Mouse (Mus musculus) kidney, postnatal 36 days (tissue): ENCODE results near the gene Coro7.
"Not testable (repeated sequence)": the region's sequence is repeated elsewhere in the genome, so short reads cannot be mapped to it uniquely, and the experiment has no call there.

ENCODE experiments used
- DNase-seq, 2 experiments: peaks; one replicate each; pipeline ENCODE4 v3.0.0; 2021 to 2022; ENCODE audit warnings: mixed read lengths in 2 of 2

The Coro7 gene

GRCm38 (mm10) chr16:4679121-4680018 lies at the start of gene Coro7:
Gene Coro7 (minus strand): TSS chr16:4679777.
- DNase-seq: peak; percentile 95 to 97

- no peak for DNase-seq
Observed at GRCm38 (mm10) chr16:4727963-4728362, 48.4 kb upstream of the Coro7 start.

DNA sequence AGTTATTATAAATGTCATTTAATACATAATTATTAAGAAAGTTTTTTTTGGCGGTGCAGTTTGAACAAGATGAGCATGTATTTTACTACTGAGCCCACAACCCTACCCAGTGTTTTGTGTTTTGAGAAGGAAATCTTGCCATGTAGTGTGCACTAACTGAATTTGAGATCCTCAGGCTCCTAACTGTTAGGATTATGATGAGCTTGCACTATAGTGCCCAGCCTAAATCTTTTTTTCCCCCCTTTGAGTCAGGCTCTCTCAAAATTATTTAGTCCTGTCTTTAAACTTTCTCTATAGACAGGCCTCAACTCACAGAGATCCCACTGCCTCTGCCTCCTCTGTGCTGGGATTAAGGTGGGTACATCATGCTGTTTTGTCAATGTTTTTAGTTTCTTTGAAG lies 47.9 kb upstream of the Coro7 start:
- DNase-seq: no peak

- DNase-seq: peak; percentile 56 to 73
Observed at GRCm38 (mm10) chr16:4726528-4727128, 47.1 kb upstream of the Coro7 start.

DNA sequence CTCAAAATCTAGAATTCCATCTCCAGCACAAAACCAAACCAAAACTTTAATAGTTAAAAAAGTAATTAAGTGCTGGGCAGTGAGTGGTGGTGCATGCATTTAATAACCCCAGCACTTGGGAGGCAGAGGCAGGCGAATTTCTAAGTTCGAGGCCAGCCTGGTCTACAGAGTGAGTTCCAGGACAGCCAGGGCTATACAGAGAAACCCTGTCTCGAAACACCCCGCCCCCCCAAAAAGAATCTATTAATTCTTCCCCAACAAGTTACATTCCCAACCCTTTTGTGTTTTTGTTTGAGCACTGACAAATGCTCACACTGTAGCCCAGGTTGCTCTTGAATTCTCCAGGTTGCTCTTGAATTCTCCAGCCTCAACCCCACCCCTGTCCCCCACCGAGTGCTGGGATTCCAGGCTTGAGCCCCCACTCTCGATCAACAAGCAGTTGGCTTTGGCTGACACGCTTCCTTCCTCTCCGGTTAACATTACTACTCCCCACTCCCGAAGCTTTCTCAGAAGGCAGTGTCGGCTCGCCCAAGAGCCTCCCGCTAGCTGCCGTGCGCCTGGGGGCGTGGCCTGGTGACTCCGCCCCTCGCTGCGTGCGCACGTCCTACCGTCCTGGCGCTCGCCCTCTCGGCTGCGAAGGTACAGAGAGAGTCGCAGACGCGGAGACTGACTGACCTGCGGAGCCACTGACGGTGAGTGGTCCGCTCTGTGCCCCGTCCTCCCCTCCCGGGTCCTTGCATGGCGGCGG lies 46.4 kb upstream of the Coro7 start, which contains the start of gene Hmox2:
Gene Hmox2 (plus strand): TSS at position 582 of the 748 bp plus-strand sequence.
- peak; percentile 94 to 98 for DNase-seq

GRCm38 (mm10) chr16:4725266-4725665 lies 45.7 kb upstream of the Coro7 start:
- DNase-seq: peak; percentile 47 to 51

- no peak for DNase-seq
Observed at GRCm38 (mm10) chr16:4722915-4723209, 43.3 kb upstream of the Coro7 start.

- no peak for DNase-seq
Observed at GRCm38 (mm10) chr16:4722128-4722914, 42.7 kb upstream of the Coro7 start.

GRCm38 (mm10) chr16:4718753-4719518 lies 39.4 kb upstream of the Coro7 start, which contains the start of gene Nmral1:
Gene Nmral1 (minus strand): TSS chr16:4719356.
- peak; percentile 70 to 81 for DNase-seq

GRCm38 (mm10) chr16:4717866-4718265 lies 38.3 kb upstream of the Coro7 start:
- DNase-seq: no peak

GRCm38 (mm10) chr16:4713861-4714710 lies 34.5 kb upstream of the Coro7 start:
- no peak for DNase-seq

DNA sequence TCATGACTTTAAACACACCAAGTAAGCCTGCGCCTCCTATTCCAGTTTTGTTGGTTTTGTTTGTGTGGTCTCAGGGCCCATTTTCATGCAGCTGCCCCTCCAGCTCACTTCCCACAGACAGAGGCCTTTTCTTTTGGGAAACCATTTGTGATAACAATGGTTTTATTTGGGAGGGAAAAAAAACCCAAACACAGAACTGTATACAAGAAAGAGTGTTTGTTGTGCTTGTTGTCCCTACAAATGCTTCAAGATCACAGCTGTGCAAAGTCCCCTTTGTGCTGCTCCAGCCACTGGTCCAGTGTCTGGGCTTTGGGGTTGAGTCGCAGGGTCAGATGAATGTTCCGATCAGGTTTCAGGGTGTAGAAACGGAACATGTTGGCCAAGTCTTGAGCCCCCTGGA lies 31.6 kb upstream of the Coro7 start:
- no peak for DNase-seq

- DNase-seq: peak in 1 of 2 experiments; percentile 16
Observed at GRCm38 (mm10) chr16:4705541-4705940, 26.0 kb upstream of the Coro7 start.

DNA sequence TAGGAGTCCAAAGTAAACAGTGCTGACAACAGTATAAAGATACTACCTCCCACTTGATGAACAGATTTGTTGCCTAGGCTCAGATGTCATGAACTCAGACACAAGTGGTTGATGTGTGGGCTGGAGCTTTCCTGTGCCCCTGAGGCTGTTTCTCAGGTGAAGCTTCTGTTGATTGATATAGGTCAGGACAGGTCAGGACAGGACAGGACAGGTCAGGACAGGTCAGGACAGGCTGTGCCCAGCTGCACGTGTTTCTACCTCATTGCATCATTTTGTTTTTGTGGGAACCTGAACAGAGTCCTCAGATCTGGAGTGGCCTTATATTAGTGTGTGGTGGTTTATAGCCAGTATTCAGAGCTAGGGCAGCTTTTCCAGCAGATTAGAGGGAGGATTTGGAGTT lies 23.1 kb upstream of the Coro7 start:
- DNase-seq: no peak

GRCm38 (mm10) chr16:4701211-4701610 lies 21.6 kb upstream of the Coro7 start:
- DNase-seq: peak; percentile 54 to 64

DNA sequence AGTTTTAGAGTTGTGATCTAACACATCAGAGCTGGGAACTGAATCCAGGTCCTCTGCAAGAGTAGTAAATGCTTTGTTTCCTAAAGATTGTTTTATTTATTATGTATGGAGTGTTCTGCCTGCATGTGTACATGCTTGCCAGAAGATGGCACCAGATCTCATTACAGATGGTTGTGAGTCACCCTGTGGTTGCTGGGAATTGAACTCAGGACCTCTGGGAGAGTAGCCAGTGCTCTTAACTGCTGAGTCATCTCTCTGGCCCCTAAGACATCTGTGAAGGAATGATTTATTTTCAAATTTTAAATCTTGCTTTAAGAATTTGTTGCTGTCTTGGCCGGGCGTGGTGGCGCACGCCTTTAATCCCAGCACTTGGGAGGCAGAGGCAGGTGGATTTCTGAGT lies 9.8 kb upstream of the Coro7 start:
- not testable (repeated sequence) for DNase-seq

GRCm38 (mm10) chr16:4684457-4684791 lies 4.8 kb upstream of the Coro7 start:
- no peak for DNase-seq

DNA sequence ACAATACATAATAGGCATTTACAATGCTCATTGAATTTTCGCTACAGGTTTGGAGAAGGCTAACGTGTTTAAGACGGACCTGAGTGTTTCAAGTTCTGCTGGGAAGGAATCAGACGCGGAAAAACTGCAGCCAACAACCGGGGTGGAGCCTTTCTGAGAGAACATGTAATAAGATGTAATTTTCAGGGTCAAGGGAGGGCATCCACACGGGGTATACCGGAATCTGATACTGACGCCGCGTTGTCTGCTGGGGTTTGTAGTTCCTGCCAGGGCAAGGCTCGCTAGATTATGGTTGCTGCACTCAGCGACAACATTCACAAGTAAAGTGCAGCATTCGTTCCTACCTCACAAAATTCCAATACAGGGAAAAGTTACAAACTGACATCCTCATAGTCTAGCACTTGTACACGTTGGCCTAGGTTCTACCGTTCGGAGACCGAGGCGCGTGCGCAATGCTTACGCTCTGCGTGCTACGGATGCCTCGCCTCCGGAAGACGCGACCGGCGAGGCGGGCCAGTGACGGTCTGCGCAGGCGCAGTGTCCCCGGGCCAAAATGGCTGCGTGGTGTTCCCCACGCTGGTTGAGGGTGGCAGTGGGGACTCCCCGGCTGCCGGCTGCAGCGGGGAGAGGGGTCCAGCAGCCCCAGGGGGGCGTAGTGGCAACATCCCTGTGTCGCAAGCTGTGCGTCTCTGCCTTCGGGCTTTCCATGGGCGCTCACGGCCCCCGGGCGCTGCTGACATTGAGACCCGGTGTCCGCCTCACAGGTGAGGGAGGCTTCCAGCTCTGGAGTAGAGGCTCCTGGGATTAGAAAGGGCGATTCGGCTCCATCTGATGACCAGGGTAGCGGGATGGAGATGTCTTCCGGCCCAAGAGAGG lies 4.2 kb upstream of the Coro7 start:
- peak; percentile 95 to 99 for DNase-seq

GRCm38 (mm10) chr16:4683193-4683580 lies 3.6 kb upstream of the Coro7 start:
- DNase-seq: no peak

- no peak for DNase-seq
Observed at GRCm38 (mm10) chr16:4682628-4683179, 3.1 kb upstream of the Coro7 start.
